Mouse (Mus musculus): Measurements from ENCODE around the gene Lamtor2. TPM values are rescaled to one million over a fixed set of nuclear protein-coding genes. Genes with fewer than 3 reads are reported as not detected.

Lamtor2 gene
- polyA plus RNA-seq, 1 experiment, result 154 TPM

GRCm38 (mm10) chr3:88555069-88555605 is 2.3 kb upstream of the Lamtor2 start:
- peaks cover 14% of the 10 kb centered on the region for H3K4me1 ChIP-seq (ENCODE audit: control insufficient read depth, insufficient read depth, low read length)
- no peak for TF ChIP-seq CTCF (IDR thresholded peaks at IDR 0.05; ENCODE audit: low read depth, low read length)
- TF ChIP-seq POLR2A (IDR thresholded peaks at IDR 0.05; ENCODE audit: borderline replicate concordance, low read depth, low read length), result no peak
- no peak overlapping the region for H3K27ac ChIP-seq (ENCODE audit: insufficient read depth, low read depth, low read length)
- H3K4me3 ChIP-seq (ENCODE audit: insufficient read depth, low read length), result no peak overlapping the region

- peaks cover 14% of the 10 kb centered on the region for H3K4me1 ChIP-seq (ENCODE audit: control insufficient read depth, insufficient read depth, low read length)
- H3K4me3 ChIP-seq (ENCODE audit: insufficient read depth, low read length), result peak overlapping the region; percentile 96
- peak overlapping the region; percentile 45 for H3K27ac ChIP-seq (ENCODE audit: insufficient read depth, low read depth, low read length)
- TF ChIP-seq CTCF (IDR thresholded peaks at IDR 0.05; ENCODE audit: low read depth, low read length) (no peak), POLR2A (IDR thresholded peaks at IDR 0.05; ENCODE audit: borderline replicate concordance, low read depth, low read length) (no peak)
Measured at GRCm38 (mm10) chr3:88553880-88554586, 1.2 kb upstream of the Lamtor2 start.

- TF ChIP-seq CTCF (IDR thresholded peaks at IDR 0.05; ENCODE audit: low read depth, low read length) (no peak), POLR2A (IDR thresholded peaks at IDR 0.05; ENCODE audit: borderline replicate concordance, low read depth, low read length) (no peak; the same call in 1 of the 2 replicates)
- Histone ChIP-seq H3K4me1 (ENCODE audit: control insufficient read depth, insufficient read depth, low read length) (peaks cover 14% of the 10 kb centered on the region), H3K27ac (ENCODE audit: insufficient read depth, low read depth, low read length) (peak within 1 kb of the TSS; percentile 91), H3K4me3 (ENCODE audit: insufficient read depth, low read length) (peak within 1 kb of the TSS; percentile 96)
Measured at GRCm38 (mm10) chr3:88553525-88553879, 628 bp upstream of the Lamtor2 start, which contains the start of gene Ubqln4. Gene Ubqln4 (plus strand): TSS chr3:88553758.

DNA sequence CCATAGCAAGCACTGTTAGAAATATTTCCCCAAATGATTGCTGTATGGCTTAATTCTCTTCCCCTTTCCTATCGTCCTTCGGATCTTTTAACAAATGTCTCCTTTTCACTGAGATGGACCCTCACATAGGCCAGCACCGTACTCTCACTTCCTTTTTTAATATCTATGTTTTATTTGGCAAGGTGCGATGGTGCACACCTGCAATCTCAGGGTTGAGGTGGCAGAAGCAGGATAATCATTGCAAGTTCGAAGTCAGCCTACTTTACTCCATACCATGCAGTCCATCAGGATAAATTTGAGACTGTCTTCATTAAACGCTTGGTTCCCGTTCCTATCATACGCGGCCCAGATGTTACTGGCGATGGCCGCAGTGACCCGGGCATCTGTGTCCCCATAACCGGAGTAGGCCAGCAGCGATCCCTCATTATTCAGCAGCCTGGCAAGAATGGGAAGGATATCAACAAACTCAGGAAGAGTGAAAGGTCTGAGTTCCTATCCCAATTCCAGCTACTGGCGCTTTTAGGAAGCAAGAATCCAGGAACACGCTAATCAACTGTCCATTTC is 710 bp downstream of the Lamtor2 start:
- Histone ChIP-seq H3K4me1 (ENCODE audit: control insufficient read depth, insufficient read depth, low read length) (peaks cover 14% of the 10 kb centered on the region), H3K27ac (ENCODE audit: insufficient read depth, low read depth, low read length) (peak overlapping the region; percentile 73), H3K4me3 (ENCODE audit: insufficient read depth, low read length) (peak overlapping the region; percentile 66)
- no peak for TF ChIP-seq CTCF (IDR thresholded peaks at IDR 0.05; ENCODE audit: low read depth, low read length)
- no peak for TF ChIP-seq POLR2A (IDR thresholded peaks at IDR 0.05; ENCODE audit: borderline replicate concordance, low read depth, low read length)

GRCm38 (mm10) chr3:88551586-88551985 is 1.3 kb downstream of the Lamtor2 start:
- Histone ChIP-seq H3K27ac (ENCODE audit: insufficient read depth, low read depth, low read length) (no peak overlapping the region; the same call in 1 of the 2 replicates), H3K4me3 (ENCODE audit: insufficient read depth, low read length) (peak overlapping the region; percentile 66), H3K4me1 (ENCODE audit: control insufficient read depth, insufficient read depth, low read length) (peaks cover 14% of the 10 kb centered on the region)
- TF ChIP-seq POLR2A (IDR thresholded peaks at IDR 0.05; ENCODE audit: borderline replicate concordance, low read depth, low read length) (no peak), CTCF (IDR thresholded peaks at IDR 0.05; ENCODE audit: low read depth, low read length) (no peak)

DNA sequence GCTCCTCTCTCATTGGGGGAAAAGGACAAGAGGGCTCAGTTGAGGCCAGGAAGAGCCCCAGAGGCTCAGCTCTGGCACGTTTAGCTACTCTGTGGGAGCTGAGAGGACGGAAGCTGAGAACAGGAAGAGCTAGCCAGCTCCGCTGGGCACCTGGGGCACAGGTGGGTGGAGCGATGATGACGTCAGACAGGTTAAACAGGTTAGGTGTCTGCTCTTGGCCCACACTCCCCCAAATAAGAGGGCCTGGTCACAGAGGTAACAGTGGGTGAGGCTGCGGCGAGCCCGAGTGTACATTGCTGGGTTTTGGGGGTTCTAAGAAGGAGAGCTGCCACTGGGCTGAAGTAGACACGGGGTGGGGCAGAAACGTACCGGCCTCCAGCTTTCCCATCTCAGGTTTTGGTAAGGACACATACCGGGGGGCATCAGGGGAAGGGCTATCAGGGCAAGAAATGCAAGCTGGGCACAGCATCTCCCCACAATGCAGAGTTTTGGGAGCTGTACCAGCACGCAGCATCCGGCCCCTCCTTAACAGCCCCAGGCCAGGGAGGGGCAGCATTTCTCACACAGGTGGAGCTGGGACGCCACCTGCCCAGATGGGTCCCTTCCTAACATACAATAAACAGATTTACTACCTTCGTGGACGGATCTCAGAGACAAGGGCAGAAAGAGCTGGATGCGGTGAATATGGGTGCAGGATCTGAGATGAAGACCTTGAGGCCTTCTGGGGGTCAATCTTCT is 4.5 kb downstream of the Lamtor2 start, which contains the start of gene Rab25:
Gene Rab25 (minus strand): TSS at position 121 of the 738 bp plus-strand sequence.
- no peak within 1 kb of the TSS for H3K27ac ChIP-seq (ENCODE audit: insufficient read depth, low read depth, low read length)
- no peak within 1 kb of the TSS for H3K4me3 ChIP-seq (ENCODE audit: insufficient read depth, low read length)
- TF ChIP-seq POLR2A (IDR thresholded peaks at IDR 0.05; ENCODE audit: borderline replicate concordance, low read depth, low read length) (no peak), CTCF (IDR thresholded peaks at IDR 0.05; ENCODE audit: low read depth, low read length) (no peak)
- peaks cover 11% of the 10 kb centered on the region for H3K4me1 ChIP-seq (ENCODE audit: control insufficient read depth, insufficient read depth, low read length)

DNA sequence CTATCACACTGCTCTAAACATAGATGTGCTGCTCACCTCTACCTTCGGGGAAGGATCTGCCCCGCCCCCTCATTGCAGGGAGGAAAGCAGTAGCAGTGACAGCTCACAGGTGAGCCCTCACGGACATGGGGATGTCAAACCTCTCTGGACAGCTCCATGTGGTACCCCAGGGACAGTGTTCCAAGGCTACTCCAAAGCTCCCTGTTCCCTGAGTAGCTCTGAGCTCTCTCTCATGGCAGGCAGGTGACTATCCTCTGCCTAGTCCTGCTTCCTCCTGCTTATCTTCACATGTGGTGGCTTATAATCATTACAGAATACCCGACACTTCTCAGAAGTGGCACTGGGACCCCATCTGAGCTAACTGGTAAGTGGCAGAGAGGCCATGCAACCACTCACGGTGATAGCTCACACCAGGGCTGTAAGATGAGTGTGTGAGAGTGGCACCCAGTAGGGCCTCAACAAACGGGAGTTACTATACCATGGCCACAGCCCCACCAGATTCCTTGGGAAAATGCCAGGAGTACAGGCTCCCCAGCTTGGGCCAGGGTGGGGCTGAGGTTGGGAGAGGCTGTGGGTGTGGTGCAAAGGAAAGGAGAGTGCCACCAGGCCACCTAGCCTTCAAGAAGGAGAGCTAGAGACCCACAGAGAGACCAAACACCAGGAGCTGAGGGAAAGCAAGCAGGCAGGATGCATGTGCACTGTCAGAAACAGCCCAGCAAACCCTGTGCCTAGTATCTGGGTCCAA is 6.0 kb downstream of the Lamtor2 start:
- Histone ChIP-seq H3K27ac (ENCODE audit: insufficient read depth, low read depth, low read length) (no peak overlapping the region), H3K4me3 (ENCODE audit: insufficient read depth, low read length) (no peak overlapping the region), H3K4me1 (ENCODE audit: control insufficient read depth, insufficient read depth, low read length) (peaks cover 11% of the 10 kb centered on the region)
- no peak for TF ChIP-seq POLR2A (IDR thresholded peaks at IDR 0.05; ENCODE audit: borderline replicate concordance, low read depth, low read length)
- no peak for TF ChIP-seq CTCF (IDR thresholded peaks at IDR 0.05; ENCODE audit: low read depth, low read length)

- Histone ChIP-seq H3K4me1 (ENCODE audit: control insufficient read depth, insufficient read depth, low read length) (0 out of 2 replicates have a peak, but pooled peaks cover 2% of the 10 kb centered on the region), H3K4me3 (ENCODE audit: insufficient read depth, low read length) (no peak overlapping the region), H3K27ac (ENCODE audit: insufficient read depth, low read depth, low read length) (no peak overlapping the region)
- TF ChIP-seq POLR2A (IDR thresholded peaks at IDR 0.05; ENCODE audit: borderline replicate concordance, low read depth, low read length) (no peak), CTCF (IDR thresholded peaks at IDR 0.05; ENCODE audit: low read depth, low read length) (no peak)
Measured at GRCm38 (mm10) chr3:88544955-88545591, 7.8 kb downstream of the Lamtor2 start.

DNA sequence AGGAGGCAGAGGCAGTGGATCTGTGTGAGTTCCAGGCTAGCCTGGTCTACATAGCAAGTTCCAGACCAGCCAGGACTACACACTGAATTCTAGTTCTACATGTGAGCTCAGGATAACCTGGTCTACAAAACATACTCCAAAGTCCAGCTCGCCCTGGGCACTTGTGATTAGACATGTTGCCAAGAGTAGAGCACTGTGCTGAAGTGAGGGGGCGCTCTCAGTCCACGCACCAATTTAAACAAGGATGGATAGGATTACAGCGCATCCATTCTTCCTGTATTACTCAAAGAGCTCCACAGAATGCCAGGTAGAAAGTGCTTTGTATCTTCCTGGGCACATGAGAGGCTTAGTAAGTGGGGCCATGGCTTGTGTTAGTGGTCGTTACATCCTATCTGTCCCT is 8.4 kb downstream of the Lamtor2 start:
- TF ChIP-seq POLR2A (IDR thresholded peaks at IDR 0.05; ENCODE audit: borderline replicate concordance, low read depth, low read length), result no peak
- no peak for TF ChIP-seq CTCF (IDR thresholded peaks at IDR 0.05; ENCODE audit: low read depth, low read length)
- H3K4me3 ChIP-seq (ENCODE audit: insufficient read depth, low read length), result no peak overlapping the region
- no peak overlapping the region for H3K27ac ChIP-seq (ENCODE audit: insufficient read depth, low read depth, low read length)
- 0 out of 2 replicates have a peak, but pooled peaks cover 2% of the 10 kb centered on the region for H3K4me1 ChIP-seq (ENCODE audit: control insufficient read depth, insufficient read depth, low read length)

Data from bone marrow macrophage, adult 2 months (primary cell).